Mouse (Mus musculus) thymus, postnatal 36 days (tissue): ENCODE results near the gene Nudt4.
A peak's percentile ranks its signal among the peaks of the same experiment; 100 is the strongest.
"Not testable (repeated sequence)": the region's sequence is repeated elsewhere in the genome, so short reads cannot be mapped to it uniquely, and the experiment has no call there.

Source experiments
- DNase-seq, 2 experiments: peaks; one replicate each; pipeline ENCODE4 v3.0.0; 2022; ENCODE audit warnings: mixed read lengths in 2 of 2

The Nudt4 gene

DNA sequence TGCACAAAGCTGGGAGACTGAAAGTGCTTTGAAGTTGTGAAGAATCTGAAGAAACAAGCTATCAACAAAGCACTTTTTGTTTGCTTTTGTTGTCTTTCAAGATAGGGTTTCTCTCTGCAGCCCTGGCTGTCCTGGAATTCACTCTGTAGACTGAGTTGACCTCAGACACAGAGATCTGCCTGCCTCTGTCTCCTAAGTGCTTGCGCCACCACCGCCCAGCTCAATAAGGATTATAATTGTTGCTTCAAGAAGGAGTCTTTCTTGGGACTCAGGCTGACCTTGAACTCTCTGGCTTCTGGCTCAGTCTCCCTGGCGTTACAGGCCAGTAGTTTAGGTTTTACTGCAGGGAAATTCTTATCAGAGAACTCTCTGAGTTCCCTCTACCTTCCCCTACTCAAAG, 2.8 kb upstream of the Nudt4 start:
- DNase-seq: no peak

DNA sequence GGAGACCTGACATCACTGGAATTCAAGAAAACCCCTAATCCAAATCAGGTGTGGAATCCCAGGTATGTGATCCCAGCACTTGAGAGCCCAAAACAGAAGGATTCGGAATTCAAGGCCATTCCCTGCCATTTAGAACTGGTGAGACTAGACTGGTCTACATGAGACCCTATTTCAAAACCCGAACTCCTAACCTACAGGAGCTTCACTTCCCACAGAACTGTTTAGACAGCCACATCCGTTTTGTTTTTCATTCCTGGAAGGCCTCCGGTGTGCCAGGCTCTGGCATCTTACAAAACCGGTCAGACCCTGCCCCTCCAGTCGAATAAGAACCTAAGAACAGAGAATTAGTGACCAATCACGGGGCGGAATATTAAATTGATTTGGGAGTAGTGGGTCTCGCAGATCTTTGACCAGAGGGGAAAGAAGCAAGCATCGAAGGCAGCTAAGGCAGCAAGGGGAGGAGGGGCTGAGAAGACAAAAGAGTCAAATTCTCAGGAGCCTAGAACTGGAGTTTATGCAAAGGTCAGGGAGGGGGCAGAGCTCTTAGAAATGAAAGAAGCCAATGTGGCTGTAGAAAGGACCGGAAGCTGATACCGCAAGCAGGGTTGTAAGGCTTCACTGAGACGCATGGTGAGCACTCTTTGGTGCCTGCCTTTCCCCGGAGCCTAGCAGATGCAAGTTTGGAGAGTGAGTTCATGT, 1.4 kb upstream of the Nudt4 start:
- peak in 1 of 2 experiments; percentile 14 for DNase-seq

DNA sequence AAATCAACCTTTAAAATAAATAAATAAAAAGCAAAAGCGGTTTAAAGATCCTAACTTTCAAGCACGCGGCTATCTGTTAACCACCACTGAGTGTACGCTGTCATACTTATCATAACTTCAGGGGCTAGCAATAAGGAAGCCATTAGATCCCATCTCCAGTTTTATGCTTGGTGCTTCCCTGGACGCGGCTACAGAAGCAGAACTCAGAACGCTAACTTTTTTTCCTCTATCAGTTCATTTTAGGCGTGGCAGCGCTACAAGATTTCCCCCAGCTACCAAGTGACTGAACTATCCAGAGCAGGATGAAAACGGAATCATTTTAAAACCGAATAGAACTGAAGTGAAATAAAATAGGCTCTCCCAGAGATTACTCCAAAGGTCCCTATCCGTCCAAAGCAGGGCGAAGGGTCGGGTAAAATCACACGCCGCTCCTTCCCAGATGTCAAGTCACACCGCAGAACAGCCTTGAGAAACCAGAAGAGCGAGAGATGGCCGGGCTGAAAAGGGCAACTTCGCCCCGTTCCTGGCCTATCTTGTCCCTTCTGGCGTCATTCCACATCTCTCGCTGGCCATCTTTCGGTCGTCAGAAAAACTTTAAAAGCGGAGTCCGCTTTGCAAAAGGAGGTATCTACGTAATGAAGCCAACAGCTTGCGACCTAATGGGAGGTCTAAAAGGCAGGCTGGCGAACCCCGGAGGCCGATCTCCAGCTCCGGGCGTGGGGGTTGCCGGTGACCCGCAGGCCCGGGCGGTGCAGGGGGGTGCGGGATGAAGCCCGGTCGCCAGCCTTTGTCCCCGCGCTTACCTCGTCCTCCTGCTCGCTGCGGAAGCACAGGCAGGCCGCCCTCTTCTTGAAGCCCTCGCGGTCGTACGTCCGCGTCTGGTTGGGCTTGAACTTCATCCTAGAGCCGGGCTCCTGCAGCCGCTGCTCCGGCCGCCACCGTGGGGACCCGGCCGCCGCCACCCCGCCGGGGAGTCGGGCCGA, 796 bp downstream of the Nudt4 start:
- peak; percentile 46 to 59 for DNase-seq

DNA sequence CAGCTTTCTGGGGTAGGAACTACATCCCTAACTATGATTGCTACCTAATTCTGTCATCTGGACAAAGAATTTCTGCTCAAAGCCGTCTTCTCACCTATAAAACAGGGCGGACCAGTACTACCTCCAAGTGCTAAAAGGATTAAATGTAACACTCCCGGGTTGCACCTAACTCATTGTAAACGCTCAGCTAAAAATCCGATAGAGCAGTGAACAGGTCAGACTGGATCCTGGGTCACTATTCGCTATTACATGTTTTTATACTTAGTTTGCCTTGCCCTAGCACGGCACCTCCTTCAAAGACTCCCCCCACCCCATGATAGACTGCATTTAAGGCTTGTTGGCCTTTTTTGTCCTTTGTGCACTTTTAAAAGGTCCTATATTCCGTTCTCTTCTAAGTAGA, 1.6 kb downstream of the Nudt4 start:
- DNase-seq: no peak

DNA sequence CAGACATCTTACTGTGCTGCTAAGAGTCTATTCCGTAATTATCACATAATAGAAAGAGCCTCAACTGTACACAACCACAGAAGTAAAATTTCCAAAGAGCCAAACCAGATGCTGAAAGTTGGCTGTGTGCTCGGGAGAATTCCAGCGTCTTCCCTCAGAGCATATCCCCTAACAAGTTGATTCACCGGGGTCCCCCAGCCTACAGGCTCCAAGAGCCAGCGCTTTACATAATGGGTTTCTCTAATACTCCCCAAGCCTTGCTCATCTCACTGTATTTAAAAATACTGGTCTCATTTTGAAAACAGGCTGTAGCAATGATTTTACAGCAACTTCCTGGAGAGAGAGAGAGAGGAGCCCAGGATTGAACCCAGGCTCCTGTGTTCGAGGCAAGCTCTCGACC, 2.3 kb downstream of the Nudt4 start:
- DNase-seq: no peak

DNA sequence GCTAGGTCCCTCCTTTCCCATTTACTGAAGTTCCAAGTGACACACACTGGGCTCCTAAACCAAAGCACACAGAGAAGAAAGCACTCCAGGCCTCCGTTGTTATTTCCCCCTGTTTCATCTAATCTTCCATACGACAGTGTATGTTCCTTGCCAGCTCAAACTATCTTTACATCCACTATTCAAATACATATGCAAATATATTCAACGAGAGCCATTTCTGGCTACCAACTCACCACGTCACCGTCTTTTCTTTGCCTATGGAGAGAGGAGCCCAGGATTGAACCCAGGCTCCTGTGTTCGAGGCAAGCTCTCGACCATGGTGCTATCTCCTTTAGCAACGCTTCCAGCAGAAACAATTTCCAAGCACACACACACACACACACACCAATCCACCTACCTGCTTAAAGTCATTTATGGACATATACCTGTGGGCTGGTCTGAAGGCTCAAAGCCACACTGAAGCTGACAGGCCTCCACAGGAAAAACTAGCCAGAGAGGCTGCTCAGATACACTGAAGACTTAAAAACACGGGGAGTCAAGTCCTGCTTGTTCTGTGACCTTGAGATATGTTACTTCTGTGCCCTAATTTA, 3.5 kb downstream of the Nudt4 start:
- no peak for DNase-seq

DNA sequence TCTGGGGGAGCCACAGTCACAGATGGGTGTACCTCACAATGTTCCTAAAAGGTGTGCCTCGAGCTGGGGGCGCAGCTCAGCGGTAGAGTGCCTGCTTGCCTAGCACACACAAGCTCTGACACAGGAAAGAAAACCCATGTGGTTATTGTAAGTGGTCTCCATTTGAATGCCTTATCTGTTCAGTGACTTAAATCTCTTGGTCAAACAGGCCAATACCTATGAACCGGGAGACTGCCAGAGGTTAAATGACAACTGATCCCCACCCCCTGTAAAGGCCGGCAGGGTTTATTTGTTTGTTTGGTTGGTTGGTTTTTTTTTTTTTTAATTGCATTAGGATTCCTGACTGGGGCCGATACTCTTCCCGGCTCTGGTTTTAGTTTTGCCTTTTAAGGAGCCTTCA, 4.5 kb downstream of the Nudt4 start:
- no peak for DNase-seq

DNA sequence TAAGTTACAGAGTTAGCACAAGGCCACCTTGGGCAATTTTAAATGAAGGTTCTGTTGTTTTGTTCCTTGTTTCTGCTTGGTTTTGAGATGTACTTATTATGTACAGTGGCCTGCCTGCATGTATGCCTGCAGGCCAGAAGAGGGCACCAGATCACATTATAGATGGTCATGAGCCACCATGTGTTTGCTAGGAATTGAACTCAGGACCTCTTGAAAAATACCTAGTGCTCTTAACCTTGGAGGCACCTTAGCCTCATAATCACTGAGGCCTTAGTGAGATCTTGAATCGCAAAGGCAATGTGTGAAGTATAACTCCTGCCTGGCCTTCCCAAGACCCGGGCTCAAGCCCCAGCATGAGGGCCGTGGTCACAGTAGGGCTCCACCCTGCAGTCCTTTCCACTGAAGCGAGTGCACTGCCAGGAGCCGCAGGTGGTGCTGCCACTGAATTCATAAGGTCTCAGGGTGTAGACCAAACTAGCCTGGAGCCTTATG, 6.6 kb downstream of the Nudt4 start:
- DNase-seq: peak in 1 of 2 experiments; percentile 18

DNA sequence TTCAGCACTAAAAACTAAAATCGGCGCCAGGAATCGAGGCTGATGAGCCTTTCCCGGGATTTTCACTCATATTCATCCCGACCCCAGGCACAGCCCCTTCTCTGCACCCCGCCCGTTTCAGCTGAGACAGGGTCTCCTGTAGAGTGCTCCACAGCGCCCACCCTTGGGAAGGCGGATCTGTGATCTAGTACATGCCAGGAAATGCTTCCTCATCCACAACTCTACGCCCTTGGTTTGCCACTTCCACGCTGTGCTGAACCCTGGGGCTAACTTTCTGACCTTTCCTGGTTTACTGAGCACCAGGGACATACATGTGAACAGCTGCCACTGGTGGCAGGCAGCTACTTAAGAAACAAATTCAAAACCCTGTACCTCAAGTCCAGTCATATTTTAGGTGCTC, 8.1 kb downstream of the Nudt4 start:
- no peak for DNase-seq

DNA sequence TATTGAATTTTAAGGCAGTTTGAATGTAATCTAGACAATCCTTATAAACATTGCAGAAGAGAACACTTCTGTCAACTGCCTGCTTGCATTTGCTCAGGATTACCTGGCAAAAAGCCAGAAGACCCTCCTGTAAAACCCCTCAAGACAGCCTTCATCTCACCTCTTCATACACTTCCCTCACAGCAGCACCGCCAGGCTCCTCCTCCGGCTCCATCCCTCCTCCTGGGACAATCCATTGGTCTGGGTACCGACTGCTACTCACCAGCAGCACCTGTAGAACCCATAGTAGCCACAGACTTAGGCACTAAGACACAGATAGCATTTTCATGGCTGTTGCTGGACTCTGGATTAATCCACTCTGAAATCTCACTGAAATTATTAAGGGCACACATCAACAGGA, 11.6 kb downstream of the Nudt4 start:
- no peak for DNase-seq

DNA sequence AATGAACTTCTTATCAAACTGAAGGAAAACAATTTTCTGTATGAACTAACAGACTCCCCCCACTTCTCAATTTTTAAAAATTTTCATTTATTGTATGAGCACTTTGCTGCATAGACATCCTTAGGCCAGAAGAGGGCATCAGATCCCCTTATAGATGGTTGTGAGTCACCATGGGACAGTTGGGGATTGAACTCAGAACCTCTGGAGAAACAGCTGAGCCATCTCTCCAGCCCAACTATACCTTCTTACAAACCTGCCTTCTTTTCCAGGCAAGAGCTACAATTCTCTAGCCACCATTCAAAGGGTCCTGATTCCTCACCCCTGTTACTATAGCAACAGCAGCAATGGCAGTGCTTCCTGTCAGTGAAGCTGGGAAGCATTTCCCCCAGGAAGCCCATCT, 12.2 kb downstream of the Nudt4 start:
- no peak for DNase-seq

DNA sequence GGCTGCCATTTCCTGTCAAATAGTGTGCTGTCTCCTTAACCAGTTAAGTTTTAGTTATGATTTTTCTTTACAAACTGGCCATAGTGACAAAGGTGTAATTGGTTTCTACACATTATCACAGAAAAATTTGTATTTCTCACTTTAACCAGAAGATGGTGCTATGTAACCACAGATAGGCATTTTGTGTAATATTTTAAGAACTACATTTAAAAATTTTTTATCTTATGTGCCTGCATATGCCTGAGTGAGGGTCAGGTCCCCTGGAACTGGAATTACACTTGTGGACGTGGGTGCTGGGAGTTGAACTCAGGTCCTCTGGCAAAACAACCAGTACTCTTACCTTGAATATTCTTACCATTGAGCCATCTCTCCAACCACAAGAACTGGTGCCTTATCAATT, 13.4 kb downstream of the Nudt4 start:
- DNase-seq: no peak

DNA sequence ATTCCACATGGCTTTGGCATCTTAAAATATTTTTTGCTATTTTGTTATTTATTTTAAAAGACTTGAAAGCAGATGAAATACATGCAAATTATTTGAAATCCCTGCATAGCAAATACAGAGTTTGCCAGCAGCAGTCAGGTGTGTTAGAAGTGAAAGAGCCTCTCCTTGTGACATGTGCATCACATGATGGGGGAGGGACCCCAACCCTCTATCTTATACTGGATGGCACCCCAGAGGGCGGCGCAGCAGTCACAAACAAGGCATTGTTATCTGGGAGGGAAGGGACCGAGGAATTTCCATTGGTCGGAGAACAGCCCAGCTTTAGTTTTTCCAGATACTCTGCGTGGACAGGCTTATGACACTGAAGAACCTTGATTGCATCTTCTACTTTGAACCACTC, 14.9 kb downstream of the Nudt4 start:
- not testable (repeated sequence) for DNase-seq

DNA sequence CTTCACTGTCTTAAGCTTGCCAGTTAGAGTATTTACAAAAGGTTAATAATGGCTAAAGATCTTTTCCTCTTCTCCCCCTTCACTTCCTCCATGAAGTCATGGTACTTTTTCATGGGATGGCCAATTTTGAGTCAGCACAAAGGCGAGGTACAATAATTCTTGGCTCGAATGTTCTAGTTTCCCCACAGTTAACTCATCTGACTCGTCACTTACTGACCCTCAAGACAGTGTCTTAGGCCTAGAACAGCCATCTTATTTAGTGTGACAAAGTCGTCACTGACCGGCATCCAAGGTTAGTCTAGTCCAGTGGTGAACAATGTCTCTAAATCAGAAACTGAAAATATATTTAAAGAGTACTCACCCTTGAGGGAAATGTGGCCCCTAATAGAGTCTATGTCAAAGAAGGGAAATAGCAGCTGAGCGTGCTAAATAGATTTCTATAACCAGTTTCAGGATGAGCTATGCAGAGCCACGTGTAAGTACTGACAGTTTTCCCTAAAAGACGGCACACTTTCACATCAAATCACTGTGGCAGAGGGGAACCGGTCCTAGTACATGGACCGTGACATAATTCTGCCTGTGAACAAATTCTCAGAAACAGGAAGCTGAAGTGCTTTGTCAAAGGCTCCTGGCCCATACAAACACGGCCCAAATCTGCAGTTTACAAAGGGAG, 15.7 kb downstream of the Nudt4 start:
- no peak for DNase-seq

DNA sequence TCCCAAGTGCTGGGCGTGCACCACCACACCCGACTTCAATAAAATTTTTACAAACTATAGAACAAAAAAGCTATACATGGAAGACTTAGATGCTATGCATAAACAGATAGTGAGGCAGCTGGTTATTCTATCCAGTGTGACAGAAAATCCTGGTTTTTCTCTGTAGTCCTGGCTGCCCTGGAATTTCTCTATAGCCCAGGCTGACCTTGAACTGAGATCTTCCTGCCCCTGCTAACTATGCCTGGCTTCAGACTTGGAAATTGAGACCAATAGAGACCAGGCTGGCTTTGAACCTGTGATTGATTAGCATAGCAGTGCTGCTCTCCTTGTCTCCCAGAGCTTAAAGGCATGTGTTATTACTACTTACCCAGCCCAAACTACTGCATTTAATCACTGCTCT, 17.8 kb downstream of the Nudt4 start:
- no peak for DNase-seq

DNA sequence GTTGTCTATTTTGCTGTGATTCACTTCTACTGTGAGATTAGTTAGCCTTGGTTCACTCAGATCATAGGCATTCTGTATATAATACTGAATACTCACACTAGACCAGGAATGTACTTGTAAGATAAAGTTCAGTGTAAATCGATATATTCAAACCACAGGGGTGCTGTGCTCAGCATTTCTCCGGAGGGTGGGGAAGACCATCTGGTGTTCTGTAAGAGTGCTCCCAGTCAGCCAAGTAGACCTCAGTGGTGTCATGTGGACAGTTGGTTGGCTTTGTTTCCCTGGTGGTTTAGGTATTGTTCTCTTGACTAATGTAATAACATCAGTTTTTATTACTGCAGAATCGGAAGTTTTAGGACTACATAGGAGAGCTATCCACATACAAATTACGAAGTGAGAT, 18.9 kb downstream of the Nudt4 start:
- DNase-seq: no peak

DNA sequence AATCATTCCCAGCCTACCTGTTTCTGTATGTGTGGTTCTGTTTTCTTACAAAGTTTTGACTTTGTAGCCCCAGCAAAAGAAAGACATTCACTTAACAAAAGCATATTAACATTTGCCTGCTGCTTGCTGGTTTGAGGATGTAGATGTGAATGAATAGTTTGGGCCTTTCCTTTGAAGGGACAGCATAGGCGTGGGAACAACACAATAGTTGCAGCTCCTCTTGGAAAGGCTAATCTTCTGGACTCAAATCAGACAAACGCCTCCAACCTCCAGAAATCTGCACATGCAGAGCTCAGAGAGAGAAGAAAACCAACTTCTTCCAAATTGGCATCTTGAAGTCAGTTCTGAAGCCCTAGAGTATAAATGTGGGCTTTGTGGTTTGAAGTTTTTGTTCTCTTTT, 19.3 kb downstream of the Nudt4 start:
- DNase-seq: no peak

DNA sequence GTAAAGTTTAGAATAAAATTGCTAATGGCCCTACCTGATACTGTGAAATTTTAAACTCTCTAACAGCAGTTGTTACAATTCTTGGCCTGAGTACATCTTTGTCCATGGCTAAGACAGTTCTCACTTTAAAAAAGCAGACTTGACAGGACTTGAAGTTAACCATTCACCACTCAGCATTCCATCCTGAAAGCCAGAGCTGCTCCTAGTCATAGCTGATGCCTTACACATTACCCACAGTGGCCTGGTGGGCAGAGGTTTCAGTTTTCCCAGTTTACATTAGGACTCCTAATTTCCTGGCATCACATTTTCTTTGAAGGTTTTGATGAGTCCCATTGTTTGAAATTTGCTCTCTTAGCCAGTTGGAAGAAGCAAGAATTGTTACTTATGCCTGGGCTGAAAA, 19.9 kb downstream of the Nudt4 start:
- DNase-seq: no peak

DNA sequence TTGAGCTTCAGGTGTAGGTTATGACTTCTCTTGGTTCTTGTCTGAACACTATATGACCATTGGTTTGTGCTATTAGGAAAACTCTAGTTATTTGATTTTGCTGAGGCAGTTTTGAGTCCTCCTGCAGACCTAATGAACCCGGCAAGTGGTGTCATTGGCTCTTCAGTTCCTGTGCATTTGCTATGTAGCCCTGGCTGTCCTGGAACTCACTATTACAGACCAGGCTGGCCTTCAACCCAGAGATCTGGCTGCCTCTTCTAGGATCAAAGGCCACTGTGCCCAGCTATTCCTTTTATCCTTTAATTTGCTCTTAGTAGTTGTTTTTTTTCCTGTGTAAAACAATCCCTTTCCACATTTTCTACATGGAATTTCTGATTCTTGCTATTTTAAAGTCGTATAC, 20.6 kb downstream of the Nudt4 start:
- DNase-seq: no peak

DNA sequence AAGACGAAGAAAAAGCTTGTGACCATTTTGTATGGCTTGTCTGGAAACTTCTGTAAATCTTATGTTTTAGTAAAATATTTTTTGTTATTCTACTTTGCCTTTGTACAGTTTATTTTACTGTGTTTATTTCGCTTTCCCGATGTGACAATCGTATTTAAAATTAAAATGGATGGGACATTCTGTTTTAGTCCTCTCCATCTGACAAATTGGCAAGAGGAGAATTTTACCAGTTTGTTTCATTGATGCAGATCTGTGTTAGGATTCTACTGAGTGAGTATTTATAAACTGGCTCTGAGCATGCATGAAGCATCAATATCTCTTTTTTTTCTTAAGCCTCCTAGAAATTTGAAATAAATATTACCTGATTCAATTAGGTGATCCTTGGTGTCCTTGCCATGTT, 21.0 kb downstream of the Nudt4 start:
- no peak for DNase-seq

DNA sequence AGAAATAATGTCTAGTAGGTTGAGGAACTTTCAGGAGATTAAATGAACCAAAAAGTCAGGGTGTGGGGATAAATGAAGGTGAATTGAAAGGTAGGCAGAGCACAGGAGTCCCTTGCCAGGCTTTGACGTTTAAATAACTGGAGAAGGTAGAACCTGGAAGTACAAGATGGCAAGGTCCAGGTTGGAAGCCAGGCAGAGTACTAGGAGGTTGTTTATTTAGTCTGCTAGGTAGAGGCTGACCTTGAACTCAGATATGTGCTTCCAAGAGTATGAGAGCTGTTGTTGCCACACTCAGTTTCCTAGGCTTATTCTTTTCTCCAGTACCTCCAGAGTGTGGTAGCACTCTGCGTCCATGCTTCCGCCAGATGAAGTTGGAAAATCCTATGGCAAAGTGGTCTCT, 24.1 kb downstream of the Nudt4 start:
- DNase-seq: no peak

DNA sequence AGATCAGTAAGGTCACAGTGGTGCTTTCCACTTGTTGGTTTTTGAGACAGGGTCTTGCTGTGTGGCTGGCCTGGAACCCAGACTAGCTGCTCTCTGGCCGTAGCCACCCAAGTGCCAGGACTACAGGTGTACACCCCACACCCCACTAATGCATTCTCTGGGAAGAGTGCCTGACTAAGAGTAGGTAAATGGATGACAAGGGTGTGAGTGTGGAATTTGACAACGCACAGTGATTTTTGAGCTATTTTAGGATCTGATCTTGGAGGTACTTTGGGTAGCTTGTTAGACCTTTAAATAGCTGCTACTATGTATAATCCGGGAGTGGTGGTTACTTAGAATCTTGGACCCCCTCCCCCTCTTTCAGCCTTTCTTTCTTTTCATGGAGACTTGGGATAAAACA, 24.7 kb downstream of the Nudt4 start:
- no peak for DNase-seq

DNA sequence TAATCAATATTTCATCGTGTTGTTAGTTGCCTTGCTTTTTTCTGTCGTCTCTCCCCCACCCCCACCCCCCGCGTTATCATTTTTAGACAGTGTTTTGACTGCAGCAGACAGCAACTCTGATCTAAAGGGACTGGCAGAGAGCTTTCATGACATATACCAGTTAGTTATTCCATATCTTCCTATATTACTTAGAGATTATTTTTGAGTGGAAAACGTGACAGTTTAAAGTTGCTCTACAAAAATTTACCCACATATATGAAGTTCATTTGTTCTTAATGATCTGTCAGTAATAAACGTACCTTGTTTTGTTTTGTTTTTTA, 27.8 kb downstream of the Nudt4 start:
- no peak for DNase-seq
